Mouse (Mus musculus) retina, embryonic 14.5 days (tissue): ENCODE results near the gene 1700023F06Rik.
"Not testable (repeated sequence)": the region's sequence is repeated elsewhere in the genome, so short reads cannot be mapped to it uniquely, and the experiment has no call there.

Experiments used
- DNase-seq: peaks from one replicate; pipeline ENCODE4 v3.0.0-alpha.2; 2015; ENCODE audit warnings: low spot score

Gene 1700023F06Rik

DNA sequence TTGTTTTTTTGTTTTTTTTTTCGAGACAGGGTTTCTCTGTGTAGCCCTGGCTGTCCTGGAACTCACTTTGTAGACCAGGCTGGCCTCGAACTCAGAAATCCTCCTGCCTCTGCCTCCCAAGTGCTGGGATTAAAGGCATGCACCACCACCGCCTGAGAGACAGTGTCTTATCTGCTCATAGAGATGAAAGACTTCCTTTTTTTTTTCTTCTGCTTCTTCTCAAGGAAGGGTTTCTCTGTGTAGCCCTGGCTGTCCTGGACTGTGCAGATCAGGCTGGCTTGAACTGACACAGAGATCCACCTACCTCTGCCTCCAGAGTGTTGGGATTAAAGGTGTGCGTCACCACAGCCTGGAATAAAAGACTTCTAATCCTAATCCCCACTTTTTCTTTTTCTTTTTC is 14.4 kb upstream of the 1700023F06Rik start:
- DNase-seq: not testable (repeated sequence)

DNA sequence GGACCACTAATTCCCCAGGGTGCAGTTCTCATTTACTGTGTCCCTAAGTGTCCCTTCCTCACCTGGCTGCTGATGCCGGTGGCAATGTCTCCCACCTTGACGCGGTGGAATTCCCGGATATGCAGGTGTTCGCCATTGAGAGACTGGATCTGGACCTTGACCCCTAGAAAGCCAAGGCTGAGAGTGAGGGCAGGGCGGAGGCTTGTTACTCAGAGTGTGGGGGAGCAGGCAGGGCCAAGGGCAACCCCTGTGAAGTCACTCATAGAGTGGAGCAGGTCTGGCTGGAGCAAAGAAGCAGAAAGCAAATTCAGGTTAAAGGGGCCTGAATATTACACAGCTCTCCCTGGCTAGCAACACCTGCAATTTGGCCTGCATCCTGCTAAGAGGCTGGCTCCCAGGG is 13.1 kb upstream of the 1700023F06Rik start:
- DNase-seq: no peak

DNA sequence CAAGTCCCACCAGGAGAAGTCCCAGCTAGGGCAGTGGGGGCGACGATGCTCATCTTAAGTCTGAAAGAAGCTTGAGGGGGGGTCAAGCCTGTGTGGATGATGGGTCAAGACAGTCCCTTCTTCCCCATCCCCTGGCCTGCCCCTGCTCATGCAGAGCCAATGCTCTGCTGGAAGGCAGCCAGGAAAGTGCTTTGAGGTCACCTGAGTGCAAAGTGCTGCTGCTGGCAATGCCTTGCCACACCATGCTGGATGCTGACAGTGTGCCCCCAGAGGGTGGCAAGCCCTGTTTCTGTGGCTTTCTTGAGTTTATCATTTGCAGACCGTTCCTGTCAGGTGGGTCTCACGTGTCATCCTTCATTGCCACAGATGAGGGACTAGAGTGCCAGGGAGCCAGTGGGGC is 11.6 kb upstream of the 1700023F06Rik start:
- no peak for DNase-seq

DNA sequence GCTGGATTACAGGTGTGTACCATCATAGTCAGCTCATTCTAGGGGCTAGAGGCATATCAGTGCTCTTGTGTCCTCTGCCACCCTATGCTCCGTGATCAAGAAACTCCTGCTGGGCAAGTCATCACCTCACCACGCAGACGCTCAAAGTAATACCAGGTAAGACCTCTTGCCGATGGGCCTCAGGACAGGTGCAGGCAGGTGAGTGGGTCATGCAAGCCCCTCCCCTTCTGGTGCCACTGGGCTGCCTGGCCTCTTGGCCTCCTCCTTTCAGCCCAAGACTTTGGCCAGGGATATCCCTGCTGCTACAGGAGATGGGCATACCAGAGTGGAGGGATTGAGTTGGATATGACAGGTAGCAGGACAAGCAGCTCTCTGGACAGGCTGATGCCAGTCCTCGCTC is 10.9 kb upstream of the 1700023F06Rik start:
- no peak for DNase-seq

DNA sequence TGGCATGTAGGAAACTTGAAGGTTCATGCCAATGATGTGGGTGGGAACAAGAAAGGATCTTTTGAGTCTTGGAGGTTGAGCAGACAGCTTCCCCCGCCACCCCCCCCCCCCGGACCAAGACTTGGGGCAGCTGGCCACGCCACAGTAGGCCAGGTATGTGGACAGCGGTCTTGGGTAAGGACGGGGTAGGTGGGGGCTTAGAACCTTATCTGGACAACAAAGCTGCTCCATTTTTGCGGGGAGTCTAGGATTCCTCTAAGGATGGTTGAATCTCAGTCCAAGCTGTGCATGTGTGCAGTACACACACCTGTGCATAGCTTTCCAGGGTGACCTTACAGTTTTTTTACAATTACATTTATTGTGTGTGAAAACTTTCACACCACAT is 10.2 kb upstream of the 1700023F06Rik start:
- no peak for DNase-seq

DNA sequence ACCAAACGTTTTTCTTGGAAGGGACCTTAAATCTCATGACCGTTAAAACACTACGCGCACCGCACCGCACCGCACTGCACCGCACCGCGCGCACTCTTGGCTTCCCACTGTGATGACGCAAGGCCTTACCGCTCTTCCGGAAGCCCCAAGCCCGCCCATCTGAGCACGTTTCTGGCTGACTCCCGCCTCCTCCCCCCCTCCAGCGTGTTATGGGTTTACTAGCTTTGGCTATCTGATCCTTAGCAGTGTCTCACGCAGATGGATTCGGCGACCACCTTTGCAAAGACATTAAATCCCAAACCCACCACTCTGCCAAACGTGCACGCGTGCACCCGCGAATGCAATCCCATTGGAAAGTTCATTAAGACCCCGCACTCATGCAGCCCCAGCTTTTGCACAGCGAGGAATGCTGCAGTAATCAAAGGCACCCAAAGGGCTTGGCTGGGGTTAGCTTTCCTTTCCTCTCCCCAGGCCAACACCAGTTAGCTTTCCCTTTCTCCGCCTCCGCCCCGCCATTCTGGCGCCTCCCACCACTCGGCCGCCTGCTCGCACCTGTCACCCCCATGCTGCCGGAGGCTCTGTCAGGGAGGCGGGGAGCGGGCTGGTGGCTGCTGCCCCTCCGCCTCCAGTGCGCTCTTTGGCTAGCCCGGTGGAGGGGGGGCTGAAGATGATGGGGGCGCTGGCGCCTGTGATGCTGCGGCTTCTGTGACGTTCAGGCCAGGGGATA is 9.6 kb upstream of the 1700023F06Rik start, which contains the start of gene Spata32:
Spata32 (minus strand) TSS at position 643 of the 727 bp plus-strand sequence.
- DNase-seq: peak; percentile 68

DNA sequence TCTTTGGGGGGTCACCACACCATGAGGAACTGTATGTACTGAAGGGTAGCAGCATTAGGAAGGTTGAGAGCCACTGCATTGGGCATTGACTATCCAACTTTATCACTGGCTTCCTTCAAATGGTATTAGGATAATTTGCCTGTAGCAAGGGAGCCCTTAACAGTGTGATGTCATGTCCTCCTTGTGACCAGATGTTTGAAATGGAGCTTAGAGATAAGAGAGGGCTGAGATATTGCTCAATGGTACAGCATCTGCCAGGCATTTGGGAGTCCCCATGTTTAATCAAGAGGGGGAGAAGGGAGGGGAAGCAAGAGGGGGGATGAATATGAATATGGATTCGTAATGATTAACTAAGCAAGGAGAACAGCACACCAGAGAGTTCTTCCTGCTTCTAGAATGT is 7.0 kb upstream of the 1700023F06Rik start:
- DNase-seq: no peak

DNA sequence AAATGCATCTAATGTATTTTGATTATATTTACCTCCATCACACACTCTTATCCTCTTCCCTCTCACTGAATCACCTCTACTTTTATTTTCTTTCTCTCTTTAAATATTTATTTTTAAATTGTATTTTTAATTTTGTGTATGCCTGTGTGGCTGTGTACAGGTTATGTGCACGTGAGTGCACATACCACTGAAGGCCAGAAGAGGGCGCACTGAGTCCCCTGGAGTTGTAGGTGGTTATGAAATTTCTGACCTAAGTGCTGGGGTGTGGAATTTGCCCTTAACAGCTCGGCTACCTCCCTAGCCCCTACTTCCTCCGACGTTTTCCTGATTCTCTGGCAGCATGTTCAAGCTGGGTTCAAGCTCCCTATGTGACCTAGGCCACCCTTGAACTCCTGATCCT is 5.4 kb upstream of the 1700023F06Rik start:
- DNase-seq: no peak

DNA sequence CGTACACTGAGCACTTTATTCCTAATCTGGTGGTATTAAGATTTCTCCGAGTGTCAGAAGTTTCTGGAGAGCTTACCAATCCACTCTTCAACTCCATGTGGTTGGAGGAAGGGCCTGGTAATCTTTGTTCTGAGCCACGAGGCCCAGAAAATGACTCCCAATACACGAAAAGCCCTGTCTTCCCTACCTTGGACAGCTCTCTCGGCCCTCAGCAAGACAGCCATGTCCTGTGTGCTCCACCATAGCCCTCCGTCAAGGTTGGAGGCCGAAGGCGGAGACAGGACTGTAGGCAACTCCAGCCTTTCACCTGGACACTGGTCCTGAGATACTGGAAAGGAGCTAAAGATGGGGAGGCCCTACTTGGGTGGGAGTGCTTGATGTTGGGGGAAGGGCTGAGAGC is 1.9 kb upstream of the 1700023F06Rik start:
- DNase-seq: no peak

DNA sequence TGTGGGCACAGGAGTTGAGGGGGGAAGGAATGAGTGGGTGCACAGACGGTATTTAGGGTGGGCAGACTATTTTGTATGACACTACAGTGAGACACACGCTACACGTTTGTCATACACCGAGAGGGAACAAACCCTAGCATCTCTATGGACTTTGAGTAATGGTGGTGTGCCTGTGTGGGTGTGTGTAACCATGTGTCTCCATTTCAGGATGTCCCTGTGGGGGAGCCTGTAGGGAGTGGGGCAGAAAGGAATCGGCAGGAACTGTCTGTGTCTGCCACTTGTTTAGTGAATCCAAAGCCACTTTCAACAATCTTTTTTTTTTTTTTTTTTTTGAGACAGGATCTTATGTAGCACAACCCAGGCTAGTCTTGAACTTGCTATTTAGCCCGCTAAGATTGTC is 2.2 kb downstream of the 1700023F06Rik start:
- no peak for DNase-seq

DNA sequence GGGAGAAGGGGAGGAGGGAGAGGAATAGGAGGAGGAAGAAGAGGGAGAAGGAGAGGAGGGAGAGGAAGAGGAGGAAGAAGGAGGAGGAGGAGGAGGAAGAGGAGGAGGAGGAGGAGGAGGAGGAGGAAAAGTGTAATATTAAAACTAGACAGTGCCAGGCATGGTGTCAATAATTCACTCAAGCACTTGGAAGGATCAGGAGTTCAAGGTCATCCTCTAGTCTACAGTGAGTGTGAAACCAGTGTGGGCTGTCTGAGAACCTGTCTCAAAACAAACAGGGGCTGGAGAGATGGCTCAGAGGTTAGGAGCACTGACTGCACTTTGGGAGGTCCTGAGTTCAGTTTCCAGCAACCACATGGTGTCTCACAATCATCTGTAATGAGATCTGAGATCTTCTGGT is 6.0 kb downstream of the 1700023F06Rik start:
- DNase-seq: no peak

DNA sequence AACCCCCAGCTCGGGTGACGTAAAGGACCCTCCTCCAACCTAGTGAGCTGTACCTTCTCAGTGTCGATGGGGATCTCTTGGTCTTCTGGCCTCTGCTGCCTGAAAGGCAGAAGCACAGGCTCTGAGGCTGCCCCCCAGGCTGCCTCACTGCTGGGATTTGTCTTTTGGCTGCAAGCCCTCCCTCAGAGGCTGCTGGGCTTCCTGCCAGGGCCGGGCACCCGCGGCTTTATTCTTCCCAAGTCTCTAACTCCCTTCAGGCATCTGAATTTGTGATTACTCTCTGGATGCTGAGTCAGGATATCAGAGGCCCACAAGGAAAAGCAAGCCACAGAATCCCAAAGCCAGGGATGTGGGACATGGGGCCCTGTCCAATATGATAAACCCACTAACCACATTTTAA is 6.7 kb downstream of the 1700023F06Rik start:
- no peak for DNase-seq

DNA sequence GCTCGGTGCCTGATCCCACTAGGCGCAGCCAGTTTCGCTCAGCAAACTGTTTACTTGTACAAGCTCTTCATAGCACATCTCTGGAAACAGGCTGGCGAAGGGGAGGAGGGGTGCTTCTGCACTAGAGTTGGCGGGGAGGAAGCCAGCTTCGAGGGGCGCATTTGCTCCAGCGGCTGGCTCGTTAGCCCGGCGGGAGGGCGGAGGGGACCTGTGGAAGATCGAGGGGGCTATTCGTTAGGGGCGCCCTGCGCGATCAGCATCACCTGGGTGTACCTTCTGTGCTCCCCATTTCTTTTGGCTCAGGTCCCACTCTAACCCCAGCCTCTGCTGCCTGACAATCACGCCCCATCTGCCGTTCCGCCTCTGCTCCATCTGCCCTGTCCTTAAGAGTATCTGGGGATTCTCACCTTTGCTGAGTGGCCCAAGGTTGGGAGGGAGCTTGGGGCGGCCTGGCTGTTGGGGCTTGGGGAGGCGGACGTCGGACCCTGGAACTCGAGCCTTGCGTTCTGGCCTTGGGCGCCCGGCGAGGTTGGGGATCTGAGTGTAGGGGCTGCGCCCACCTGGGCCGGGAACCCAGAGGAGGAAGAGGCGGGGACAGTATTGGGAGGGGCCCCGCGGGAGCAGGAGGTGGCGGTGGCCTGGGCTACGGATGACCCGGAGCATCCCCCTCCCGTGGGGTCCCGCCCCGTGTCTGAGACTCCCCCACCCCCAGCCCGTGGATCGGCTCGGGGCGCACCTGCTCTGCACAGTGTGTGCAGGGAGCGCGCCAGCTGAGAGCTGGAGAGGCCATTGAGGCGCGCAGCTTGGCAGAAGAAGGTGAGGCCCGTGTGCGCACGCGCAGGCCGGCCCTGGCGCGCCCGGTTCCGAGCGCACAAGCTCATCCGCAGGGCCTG is 9.2 kb downstream of the 1700023F06Rik start:
- DNase-seq: peak; percentile 44

DNA sequence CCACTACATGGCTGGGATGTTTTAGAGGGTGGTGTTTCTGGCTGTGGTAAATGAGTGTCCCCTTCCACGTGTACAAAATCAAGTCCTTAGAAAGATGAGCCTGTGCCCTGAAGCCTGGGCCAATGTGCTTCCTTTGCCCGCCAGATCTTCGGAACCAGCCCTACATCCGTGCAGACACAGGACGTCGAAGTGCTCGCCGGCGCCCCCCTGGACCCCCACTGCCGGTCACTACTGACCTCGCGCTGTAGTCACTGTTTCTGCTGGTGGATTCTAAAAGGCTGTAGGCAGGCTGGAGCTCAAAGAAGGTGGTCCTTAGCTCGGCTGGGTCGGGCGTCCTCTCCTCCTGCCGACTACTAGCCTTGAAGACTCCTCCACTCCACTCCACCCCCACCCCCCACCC is 10.0 kb downstream of the 1700023F06Rik start:
- no peak for DNase-seq

DNA sequence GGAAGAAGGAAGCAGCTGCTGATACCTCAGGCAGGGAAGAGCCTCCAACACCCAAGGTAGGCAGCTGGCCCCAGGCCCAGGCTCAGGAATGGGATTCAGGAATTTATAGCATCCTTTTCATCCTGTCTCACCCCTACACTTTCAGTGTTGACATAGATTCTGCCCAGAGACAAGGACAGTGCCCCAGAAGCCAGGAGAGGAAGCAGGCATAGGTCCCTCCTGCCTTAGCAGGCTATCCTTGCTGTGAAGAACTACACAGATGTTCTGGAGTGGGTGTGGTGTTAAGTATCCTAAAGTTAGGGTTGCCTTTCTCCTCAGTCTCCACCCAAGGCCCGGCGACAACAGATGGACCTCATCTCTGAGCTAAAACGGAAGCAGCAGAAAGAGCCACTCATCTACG is 11.0 kb downstream of the 1700023F06Rik start:
- DNase-seq: no peak

DNA sequence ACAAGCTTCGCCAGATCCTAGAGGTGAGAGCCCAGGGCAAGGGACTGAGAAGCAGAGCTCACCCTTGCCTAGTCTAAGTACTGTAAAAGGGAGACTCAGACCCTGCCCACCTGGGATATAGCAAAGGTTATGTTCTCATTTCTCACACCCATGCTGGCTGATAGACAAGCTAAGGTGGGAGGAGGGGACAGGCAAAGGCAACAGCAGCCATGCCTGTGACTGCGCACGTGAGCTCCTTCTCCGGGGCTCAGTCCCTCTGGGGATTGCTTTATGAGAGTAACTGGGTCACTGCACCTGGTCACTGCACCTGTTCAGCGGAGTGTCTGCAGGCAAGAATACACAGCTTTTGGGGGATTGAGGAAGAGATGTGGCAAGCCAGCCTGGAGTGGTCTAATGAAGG is 12.7 kb downstream of the 1700023F06Rik start:
- DNase-seq: no peak

DNA sequence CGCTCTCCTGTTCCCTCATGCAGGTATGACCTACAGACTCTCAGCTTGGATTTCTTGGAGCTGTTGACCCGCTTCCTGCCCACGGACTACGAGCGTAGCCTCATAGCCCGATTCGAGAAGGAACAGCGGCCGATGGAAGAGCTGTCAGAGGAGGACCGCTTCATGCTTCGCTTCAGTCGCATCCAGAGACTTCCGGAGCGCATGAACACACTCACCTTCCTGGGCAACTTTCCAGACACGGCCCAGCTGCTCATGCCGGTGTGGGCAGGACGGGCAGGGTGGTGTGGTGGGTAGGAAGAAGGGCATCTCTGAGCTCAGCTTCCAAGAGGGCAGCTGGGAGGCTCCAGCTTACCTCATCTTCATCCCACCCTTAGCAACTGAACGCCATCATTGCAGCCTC is 13.1 kb downstream of the 1700023F06Rik start:
- no peak for DNase-seq

DNA sequence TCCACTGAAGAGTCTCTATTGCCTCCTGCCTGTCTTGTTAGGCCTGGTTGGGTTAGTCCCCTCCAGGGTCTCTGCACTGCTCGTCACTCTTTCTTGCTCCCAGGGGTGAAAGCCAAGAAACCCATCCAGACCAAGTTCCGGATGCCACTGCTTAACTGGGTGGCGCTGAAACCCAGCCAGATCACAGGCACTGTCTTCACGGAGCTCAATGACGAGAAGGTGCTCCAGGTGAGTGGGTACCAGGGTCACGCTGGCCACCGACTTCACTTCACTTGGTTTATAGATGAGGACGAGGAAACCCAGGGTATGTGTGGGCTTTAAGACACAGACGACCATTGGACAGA is 14.6 kb downstream of the 1700023F06Rik start:
- no peak for DNase-seq

DNA sequence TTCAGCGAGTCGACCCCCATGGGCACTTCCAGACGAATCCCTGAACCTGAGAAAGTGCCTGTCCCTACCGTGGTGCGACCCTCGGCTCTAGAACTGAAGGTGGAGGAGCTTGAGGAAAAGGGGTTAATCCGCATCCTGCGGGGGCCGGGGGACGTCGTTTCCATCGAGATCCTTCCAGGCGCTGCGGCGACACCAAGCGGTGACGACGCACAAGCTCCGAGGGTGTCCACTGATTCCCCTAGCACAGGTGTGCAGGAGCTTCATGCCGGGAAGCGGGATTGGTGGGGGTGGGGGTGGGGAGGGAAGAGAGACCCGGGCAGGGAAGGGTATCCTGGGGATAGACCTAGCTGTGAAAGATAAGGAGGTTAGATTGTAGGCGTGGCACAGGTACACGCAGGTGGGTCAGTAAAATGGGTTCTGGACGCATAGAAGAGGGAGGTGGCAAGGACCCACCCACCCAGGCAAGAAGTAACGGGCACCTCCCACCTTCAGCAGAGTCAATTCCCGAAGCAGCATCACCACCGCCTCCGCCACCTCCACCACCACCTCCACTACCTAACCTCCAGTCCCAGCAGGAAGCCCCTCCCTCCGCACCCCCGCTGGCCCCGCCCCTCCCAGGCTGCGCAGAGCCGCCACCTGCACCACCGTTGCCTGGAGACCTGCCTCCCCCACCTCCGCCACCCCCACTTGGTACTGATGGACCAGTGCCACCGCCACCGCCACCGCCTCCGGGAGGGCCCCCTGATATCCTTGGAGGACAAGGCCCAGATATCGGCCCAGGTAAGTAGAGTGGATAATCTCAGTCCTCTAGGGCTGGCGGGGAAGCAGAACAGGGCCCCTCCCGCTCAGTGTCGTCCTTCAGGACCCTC is 15.2 kb downstream of the 1700023F06Rik start:
- DNase-seq: peak; percentile 53

DNA sequence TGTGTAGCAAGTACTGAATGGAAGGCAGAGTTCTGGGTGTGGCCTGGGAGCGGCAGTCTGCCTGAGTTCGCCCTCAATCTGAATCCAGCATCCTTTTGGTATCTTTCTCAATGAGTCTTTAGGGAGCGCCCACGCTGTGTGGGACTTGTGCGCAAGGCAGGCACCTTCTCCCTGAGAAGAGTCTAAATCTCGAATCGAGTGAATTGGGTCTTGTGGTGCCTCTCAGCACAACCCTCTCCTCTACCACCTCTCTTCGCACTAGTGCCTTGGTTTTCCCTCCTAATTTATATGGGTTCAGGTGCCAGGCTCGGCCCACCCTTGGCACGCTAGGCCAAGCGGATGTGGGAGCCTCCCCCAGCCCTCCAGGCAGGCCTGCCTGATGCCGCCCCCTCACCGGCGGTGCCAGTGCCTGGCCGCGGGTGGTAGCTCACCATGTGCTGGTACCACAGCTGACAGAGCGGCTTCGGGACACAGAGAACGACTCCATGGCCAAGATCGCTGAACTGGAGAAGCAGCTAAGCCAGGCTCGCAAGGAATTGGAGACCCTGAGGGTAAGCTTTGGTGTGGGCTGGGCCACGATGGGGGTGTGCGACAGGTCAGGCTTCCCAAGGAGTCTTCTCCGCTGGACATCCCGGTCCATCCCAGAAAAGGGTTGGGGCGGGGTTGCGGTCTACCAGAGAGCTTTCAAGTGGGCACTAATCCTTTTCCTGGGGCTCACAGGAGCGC is 16.0 kb downstream of the 1700023F06Rik start:
- no peak for DNase-seq

DNA sequence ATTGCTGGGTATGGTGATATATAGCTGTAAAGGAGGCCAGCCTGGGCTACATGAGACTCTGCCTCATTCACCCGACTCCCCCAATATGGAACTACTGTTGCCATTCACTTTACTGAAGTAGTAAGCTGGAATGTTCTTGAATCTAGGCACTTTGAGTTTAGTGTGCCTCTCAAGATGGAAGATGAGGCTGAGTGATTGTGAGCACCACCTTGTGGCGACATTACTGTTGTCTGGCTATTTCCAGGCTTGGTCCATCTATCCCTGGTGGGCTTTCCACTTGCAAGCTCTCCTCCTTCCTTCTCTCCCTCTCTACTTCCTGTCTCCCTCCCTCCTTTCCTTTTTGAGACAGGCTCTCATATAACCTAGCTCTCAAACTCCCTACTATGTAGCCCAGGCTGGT is 23.5 kb downstream of the 1700023F06Rik start:
- peak; percentile 79 for DNase-seq

DNA sequence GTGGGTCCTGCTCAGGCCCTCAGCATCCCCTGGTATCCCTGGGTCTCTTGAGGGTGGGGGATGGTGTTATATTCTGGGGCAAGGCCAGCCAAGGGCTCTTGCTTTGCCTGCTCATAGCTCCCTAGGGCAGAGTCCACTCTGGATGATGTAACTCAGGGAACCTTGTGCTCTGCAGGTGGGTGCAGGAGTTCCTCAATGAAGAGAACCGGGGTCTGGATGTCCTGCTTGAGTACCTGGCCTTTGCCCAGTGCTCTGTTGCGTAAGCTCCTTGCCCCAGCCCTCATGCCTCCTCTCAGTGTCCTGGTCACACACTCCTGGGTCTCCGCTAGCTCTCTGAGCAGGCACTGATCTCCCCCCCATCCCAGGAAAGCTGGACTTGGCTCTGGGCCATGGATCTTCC is 26.4 kb downstream of the 1700023F06Rik start:
- DNase-seq: no peak
